Mouse (Mus musculus): ENCODE data around the gene Polr1a.

DNA sequence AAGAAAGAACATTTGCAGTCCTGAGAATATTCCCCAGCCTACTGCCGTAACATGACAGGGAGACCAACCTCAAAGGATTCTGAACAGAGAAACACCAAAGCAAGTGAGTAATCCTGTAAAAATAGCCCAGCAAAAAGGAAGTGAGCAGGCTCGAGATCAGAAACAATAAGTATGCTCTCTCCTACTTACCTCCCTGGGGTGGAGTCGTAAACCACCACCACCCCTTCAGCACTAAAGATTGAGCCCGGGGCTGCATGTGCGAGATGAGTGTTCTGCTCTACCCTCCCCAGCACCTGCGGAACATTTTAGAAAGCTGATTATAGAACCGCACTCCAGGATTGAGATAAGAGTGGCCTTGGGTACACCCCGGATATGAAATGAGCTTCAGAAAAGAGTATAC is 71.3 kb downstream of the Polr1a start:
- no peak for TF ChIP-seq RCOR1 (conservative IDR thresholded peaks at IDR 0.05; ENCODE audit: low read depth, low read length)
- no peak for TF ChIP-seq ELF1 (IDR thresholded peaks at IDR 0.05; ENCODE audit: low read depth, low read length)
- no peak; the same call in 1 of the 2 replicates for TF ChIP-seq MXI1 (IDR thresholded peaks at IDR 0.05; ENCODE audit: low read depth, low read length)
- TF ChIP-seq MAZ (IDR thresholded peaks at IDR 0.05; ENCODE audit: low read depth, low read length), result 0 out of 2 replicates have a peak, but pooled peaks have one; percentile 69
- peak; percentile 81 for TF ChIP-seq MYC (IDR thresholded peaks at IDR 0.05; ENCODE audit: low read depth, low read length)
- no peak for TF ChIP-seq CTCF (conservative IDR thresholded peaks at IDR 0.05 in 1 of 2, IDR thresholded peaks at IDR 0.05 in 1 of 2; ENCODE audit: low read depth in 2 of 2, low read length in 2 of 2)
- TF ChIP-seq MAX (IDR thresholded peaks at IDR 0.05; ENCODE audit: low read length), result peak; percentile 62
- no peak; the same call in 1 of the 2 replicates for TF ChIP-seq POLR2A (IDR thresholded peaks at IDR 0.05; ENCODE audit: low read depth, low read length)
- peak; percentile 83 for TF ChIP-seq EP300 (IDR thresholded peaks at IDR 0.05; ENCODE audit: low read length)
